Mouse (Mus musculus) layer of hippocampus, adult 18-20 months (tissue): ENCODE results near the gene Plcb4. TPM values are rescaled to one million over a fixed set of nuclear protein-coding genes. Genes with fewer than 3 reads are reported as not detected.
A peak's percentile ranks its signal among the peaks of the same experiment; 100 is the strongest.
"Not testable (repeated sequence)": the region's sequence is repeated elsewhere in the genome, so short reads cannot be mapped to it uniquely, and the experiment has no call there.

Experiments
- DNase-seq, 2 experiments: peaks; one replicate each; pipeline ENCODE4 v3.0.0; 2022; ENCODE audit warnings: low spot score in 2 of 2
- total RNA-seq, 2 experiments: library from RNA; stranded (reverse); gene quantifications; 2 replicates each; pipeline ENCODE4 v1.2.3; 2021

Plcb4 gene
- total RNA-seq, 2 experiments from 2014 or later = 16.5 to 20.3 TPM

DNA sequence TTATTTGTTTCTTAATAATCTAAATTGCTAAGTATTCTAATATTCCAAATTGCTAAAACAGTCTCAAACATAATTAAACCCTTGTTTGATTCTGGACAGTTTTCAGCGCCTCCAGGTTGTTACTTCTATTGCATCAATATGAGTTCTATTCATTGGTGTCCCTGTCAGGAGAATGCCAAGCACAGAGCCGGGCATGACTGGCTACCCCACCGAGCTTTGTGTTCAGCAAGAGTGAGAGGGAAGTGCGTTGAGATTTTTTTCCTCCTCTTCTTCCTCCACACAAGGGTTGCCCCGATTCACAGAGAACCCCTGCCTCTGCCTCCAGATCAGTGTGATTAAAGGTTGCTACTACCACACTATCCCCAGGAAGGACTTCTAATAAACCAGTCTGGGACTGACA, 53.5 kb downstream of the Plcb4 start:
- DNase-seq = no peak

DNA sequence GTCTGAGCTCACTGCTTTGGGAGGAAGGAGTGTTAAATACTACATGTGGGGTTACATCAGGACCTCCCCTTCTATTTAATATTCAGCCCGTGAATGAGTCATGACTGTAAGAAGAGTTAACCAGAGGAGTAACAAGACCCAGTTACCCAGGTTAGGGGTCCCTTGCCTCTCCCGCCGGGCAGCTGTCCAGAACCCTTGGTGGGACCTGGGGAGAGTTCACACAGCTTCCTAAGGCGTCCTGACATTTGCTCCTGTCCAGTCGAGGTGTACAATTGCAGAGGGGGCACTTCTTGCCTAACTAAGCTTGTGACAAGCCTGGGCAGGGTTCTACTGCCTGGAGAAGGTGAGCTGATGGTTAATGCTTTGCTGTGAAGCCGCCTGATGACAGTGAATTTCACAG, 54.1 kb downstream of the Plcb4 start:
- no peak for DNase-seq

DNA sequence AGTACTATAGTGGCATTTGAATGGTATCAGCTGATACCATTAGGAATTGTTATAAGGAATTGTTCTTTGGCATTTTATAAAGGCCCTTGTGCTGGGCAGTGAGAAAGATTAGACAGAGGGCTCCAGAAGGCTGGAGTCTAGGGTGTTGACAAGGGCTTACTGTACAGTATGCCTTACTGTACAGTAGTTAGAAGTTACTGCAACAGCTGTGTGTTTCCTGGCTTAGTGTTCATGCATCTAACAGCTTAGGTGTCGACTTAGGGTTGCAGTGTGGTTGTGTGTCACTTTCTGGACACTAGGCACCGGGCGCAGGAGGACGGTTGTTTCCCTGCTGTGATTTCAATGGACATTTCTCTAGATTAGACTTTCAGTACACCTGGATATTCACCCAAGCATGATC, 57.4 kb downstream of the Plcb4 start:
- DNase-seq = no peak

DNA sequence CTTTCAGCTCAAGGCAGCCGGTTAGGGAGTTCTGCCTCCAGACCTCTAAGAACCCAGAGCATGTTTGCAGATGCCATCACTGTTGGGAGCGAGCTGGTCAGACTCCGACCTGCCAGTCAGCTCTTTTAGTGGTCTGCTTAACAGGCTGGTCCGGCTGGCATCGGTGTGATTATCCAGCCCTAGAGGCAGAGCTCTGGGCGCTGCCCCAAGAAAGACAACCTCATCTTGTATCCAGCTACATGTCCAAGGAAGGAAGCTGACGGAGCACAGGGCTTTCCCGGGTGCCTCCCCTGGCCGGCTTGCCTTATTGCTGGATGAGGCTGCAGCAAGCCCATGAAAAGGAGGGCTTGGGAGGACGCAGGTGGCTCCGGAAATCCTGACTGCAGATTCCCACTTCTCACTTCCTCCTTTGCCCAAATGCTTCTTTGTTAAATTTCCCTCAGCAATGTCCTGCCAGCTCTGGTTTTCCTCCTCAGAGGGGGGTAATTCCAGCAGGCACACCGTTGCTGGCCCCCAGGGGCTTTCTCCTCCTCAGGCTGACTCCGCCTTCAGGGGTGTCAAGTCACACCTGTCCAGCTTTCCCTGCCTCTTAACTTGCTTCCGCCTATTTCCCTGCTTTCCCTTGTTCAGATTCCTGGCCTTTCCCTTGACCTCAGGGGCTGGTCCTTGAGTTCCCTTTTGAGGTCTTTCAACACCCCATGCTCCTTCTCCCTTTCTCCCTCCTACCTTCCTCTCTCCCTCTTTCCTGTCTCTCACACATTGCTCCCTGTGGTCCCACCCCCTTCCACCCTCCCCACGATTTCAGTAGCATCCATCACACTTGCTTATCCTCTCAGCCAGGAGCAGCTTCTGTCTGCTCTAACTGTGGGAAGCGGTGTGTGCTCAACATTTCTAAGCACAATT, 58.7 kb downstream of the Plcb4 start:
- DNase-seq = peak in 1 of 2 experiments; percentile 19

DNA sequence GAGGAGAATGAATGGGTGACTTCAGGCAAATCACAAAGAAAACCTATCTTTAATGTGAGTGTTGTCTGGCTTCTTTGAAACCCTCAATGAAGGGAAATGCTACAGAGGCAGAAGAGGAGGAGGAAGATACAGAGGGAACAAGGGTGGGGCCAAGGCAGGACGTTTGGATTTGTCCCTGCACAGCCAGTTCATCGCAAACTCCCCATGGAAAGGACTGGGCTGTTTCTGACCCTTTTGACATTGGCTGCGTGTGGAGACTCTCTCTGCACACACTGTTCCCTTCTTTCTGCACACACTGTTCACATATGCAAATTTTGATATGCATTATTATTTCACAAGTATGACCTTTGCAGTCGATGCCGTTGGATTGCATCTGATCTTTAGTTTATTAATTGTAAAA, 63.3 kb downstream of the Plcb4 start:
- no peak for DNase-seq

DNA sequence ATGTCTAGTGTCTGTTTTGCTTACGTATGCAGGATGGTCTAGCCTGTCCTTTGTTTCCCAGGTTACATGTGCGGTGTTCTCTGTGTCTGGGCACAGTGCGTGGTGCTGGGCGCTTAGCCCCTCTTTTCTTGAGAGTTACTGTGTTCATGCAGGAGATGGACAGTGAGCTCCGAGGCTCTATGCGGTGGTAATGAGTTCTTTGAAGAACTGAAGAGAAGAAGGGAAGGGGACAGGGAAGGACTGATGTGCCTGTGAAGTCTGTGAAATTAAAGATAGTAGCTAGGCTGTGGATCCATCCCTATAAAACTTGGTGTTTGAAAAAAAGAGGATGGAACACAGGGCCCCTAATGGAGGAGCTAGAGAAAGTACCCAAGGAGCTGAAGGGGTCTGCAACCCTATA, 64.6 kb downstream of the Plcb4 start:
- DNase-seq = no peak

DNA sequence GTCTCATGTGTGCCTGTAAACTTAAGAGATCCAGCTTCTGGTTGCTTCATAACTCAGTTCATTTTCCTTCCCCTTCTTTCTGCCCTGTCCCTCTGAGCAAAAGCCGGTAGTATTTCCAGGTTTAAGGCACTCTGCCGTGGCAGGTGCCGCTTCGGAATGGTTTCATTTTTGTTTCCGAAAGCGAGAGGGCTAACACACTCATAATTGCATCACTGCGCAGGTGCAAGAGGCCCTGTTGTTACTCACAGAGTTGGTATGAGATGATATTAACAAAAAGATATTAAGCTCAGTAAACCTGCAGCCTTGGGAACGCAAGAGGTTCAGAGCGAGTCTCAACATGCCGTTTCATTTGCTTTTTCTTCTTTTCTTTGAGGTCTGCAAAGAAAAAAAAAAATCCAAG, 65.7 kb downstream of the Plcb4 start:
- DNase-seq = no peak

DNA sequence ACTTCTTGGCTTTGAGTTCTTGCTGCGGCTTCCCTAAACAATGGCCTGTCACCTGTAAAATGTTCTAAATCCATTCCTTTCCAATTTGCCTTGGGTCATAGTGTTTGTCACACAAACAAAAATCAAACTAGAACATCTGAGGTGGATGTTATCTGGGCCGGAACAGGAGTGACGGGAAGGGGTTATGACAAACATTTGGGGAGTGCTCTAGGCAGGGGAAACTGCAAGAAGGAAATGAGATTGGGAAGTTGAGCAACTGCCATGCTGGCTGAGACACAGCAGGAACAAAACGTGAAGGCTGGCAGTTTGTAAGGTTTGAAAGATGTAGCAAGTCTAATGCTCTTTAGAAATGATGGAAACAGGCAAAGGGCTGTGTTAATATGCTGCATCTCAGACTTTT, 66.6 kb downstream of the Plcb4 start:
- no peak for DNase-seq

DNA sequence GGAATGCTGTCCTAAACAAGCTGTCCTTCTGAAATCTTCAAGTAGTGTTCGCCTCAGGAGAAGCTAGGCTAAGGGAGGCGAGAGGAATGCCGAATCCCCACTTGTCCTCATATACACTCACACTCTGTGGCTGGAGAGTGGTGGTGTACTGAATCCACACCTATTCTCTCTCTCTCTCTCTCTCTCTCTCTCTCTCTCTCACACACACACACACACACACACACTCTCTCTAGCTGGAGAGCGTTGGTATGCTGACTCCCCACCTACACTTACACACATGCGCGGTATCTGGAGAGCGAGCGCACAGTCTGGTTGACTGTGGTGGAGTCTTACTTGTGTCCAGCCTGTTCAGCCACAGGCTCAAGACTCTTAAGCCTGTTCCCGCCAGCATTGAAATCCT, 68.3 kb downstream of the Plcb4 start:
- no peak for DNase-seq

DNA sequence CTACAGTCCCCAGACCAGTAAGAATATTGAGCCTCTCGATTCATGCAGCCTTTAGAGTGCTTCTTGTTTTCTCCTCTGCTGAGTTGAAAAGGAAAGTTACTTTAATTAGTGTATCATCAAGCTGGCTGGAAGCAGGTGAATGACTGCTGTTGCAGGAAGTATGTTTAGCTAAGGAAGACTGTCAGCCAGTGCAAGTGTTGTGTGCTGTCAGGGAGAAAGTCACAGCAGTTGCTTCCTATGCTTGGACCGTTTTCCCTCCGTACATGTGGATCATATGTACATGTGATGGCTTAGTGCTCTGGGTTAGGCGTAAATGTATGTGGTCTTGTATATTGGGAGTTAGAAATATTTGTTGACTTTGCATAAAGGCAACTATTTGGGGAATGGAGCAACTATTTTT, 69.1 kb downstream of the Plcb4 start:
- DNase-seq = no peak

DNA sequence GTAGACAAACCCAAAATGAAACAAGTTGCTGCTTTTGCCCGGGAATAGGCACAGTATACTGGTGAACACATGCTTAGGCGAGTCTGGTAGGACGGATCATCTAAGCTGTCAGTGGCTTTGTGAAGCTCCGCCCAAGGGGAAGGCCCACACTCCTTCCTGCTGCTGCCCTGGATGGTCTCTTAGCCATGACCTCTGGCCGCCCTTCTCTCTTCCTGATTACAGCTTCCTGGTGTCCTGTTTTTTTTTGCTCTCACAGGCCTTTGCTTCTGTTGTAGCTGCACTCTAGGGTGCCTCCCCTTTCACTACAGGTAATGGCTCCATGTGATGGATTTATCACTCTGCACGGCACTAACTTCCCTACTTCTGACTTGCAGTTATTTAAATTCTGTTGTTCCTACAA, 72.8 kb downstream of the Plcb4 start:
- no peak for DNase-seq

DNA sequence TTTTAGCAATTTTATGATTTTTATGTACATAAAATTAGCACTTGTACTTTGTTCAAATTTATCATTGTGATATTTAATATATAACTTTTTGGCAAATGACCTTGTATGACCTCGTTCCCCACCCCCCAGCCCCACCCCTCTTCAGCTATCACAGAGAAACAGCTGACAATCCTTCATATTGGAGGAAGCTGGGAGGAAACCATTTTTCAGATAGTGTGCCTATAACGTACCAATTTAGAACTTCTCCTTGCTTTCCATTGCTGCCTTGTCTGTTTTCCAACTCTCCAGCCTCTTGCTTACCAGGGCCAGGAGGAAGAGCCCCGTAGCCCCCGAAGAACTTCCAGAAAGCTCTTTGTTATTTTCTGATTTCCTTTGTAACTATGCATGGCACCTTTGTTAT, 73.8 kb downstream of the Plcb4 start:
- no peak for DNase-seq

DNA sequence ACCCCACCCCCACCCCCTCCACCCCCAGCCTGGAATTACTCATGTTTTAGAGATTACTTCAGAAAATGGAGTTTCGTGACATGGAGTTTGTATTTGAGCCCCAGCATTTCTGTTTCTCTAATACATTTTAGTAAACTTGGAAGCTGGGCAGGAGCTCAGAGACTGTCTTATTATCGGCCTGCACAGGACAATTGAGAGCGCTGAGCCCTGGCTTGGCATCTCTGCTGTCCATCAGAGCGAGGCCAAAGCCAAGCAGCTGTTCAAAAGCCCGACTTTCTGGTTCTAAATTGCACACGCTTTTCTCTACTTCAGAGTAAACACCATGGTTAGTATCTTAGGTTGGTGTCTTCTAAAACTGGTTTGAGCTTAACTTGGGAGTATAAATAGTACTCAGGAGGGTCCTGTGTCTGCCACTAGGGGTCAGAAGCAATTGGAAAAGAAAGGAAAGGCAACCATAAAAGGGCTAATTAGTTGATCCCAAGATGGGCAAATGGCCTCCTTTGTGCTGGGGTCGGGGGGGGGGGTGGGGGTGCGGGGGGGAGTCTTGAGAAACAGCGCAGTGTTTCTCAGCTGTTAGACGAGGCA, 75.2 kb downstream of the Plcb4 start:
- DNase-seq = no peak

DNA sequence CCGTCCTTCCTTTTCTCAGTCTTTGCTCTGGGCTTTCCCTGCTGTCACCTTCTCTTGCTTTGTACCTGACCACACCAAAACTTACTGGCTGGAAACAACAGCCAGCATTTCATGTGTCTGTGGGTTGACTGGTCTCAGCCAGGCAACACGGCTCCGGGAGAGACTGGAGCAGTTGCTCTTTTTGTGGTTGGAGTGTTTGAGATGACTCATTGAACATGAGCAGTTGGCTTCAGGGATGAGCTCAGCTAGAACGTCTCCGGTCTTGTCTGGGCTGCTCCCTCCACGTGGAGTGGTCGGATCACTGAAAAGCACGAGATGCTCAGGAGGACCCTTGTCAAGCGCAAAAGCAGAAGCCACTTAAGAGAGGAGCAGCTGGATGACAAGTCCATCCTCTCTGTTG, 78.7 kb downstream of the Plcb4 start:
- peak in 1 of 2 experiments; percentile 11 for DNase-seq

DNA sequence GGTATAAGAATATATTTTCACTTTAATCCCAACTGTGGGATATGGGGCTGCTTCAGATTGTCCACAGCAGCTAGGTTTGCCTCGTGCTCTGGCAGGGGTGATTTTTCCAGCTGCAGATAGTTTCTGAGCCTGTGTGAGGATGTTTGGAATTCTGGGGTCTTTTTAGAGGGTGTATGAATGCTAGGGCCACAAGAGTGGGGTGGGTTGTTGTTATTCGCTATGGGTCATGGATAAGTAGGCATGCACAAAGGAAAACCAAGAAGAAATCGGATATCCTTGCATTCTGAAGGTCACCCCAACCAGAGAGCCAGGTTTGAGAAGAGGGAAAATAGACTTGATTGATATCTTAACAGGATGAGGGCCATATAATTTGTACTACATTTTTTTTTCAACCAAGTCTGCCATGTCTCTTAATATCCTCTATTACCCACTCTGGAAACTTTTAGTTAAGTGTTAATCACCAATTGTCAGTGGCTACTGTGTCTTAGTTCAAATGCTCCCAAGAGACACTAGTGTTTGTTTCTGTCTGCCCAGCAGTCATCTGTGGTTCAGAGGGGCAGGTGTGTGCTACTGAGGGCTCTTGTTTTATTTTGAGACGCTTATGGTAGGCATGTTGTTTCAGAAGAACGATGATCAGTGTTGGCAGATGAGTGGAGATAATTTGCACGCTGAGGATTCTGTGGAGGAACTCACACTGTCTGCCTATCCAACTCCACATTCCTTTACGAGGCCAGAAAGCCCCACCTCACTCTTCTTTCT, 79.4 kb downstream of the Plcb4 start:
- DNase-seq = not testable (repeated sequence)

DNA sequence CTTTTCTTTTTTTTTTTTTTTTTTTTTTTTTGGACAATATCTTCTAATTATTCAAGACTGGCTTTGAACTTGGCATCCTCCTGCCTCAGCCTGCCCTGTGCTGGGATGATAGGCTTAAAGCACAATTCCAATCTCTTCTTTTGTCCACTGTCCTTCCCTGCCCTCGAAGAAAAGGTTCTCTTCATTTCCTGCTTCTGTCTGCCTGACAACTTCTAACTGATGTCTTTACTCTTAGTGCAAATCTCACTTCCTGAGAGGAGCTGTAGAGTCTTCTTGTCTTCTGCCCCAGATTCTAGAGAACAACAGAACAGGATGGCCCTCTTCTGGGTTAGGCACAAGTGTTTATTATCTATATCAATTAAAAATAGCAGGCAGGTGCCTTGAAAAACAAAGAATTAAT, 80.1 kb downstream of the Plcb4 start:
- DNase-seq = no peak

DNA sequence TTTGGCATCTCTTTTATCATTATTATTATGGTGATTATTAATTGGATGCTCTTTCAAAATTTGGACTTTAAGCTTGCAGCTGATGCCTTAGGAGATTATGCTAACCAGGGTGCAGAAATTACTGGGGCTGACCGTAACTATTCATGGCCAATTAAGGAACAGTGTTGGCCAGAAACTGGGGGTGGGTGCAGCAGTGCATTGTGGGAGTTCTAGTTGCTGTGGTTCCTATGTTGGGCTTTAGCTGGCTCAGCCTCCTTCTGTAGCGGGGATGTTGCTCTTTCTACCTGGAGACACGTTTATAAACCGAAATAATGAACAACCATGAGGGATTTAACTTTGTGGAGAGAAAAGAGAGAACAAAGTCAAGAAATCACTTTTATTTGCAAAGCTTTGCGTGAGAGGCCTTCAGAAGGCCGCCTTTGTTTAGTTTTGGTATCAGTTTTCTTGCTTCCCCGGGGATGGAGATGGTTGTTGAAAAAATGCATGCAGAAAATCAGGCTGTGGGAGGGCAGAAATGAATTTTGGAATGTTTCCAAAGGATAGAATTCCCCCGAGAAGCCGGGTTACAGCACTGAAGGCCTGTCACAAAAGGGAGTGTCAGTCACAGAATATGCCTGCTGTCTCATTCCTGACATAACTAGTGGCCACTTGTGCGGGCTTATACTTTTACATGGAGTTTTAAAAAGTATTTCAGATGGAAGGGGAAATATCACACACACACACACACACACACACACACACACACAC, 84.3 kb downstream of the Plcb4 start:
- no peak for DNase-seq

DNA sequence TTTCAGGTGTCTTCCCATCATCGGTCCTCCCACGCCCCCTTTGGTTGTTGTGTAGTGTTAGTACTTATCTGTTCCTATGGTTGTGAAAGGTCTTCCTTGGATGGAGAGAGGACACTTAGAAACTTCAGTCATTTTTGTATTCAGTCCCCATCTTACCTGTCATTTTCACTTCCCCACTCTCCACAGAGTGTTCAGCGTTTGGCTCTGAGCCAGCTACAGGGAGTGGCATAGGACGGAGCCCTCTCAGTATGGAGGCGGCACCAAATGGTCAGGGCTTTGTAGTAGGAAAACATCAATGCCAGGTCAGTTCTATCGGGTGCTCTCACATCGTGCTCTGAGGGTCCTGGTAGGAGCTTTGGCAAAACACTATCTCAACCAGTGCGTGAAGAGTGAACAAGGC, 85.9 kb downstream of the Plcb4 start:
- no peak for DNase-seq

DNA sequence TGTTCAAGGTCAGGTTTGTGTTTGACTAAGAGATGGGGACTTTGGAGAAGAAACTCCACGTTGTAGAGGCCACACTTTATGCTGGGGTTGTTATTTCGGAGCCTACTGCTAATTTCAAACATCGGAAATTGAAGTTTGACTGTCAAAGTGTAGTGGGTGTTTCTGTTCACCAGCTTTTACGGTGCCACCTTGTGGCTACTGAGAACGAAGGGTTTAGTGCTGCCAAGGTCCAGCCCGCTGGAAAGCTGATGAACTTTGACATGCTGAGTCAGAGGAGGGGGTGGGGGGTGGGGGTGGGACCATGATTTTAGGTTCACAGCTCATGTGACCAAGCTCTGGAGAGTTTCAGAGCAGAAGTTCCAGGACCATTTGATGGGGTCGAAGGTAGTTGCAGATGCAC, 86.3 kb downstream of the Plcb4 start:
- no peak for DNase-seq

DNA sequence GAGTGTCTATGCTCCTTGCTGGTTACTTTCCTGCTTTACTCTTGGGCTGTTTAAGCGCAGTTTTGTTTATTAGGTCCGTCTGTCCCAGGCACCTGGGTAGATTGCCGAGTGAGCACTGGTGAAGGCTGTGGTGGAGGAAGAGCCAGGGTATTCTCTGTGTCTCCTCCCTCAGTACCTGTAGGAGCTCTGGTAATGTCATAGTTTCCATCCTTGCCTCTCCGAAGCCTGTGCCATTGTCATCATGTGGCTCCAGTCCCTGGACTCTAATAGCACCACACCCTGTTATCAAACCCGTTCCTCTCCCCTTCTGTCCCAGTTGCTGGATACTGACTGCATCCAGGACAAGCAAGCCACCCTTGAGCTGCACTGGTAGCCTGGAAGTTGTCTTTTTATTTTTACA, 89.6 kb downstream of the Plcb4 start:
- DNase-seq = no peak

DNA sequence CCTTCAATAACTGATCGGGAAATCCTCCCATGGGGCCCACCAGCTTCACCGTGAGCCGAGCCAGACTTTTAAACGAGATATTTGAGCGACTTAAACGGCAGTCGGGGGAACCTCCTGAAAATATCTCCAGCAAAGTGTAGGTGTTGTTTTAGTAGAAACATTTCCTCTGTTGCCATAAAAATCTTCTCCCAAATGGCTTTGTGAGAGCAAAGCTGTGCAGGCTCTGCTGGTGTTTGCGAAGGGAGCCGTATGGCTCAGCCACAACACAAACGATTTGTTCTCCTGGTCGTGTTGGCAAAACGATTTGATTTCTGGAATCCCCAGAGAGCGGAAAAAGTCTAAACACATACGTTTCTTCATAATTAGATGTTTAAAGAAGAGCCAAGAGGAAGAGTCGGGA, 90.8 kb downstream of the Plcb4 start:
- peak; percentile 33 to 68 for DNase-seq

DNA sequence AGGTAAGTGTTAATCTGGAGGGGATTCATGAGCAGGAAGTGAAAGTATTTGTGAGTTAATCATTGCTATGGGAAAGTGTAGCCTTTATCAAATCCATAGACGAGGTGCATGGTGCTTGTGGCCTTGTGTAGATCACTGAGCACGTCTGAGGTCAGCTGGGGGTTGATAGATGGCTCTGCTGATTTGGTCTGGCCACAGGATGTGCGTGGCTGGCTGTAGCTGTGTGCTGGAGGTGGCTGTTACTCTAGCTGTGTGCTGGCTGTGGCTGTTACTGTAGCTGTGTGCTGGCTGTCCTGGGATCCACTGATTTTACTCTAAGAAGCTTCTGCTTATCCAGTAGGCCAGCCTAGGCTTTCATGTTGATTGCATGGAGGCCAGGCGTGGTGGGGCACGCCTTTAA, 91.9 kb downstream of the Plcb4 start:
- DNase-seq = no peak
